Comparison of ENCODE assay signal across 11 mouse cellular contexts in genomic region chr19:3907876-3908660, GRCm38 (mm10). TPM values are rescaled to one million over a fixed set of nuclear protein-coding genes. Genes with fewer than 3 reads are reported as not detected.
DNase-seq lines count a peak whose midpoint lies in the region; ATAC-seq lines count a peak whose summit lies in the region.
"Had no signal": no experiment of that assay in that cellular context is flagged by ENCODE, and none has a peak within 500 bp of the region (broad histone marks: within the 10 kb centered on the region; RNA-seq: fewer than 3 reads in every experiment).

No protein-coding gene starts in this region.

- peaks cover 60% of the 10 kb centered on the region for H3K36me3 ChIP-seq in megakaryocyte, embryonic 14.5 days (replicated peaks; ENCODE audit: low read length)
- H3K36me3 ChIP-seq in limb, embryonic 11.5 days (ENCODE audit: control insufficient read depth, insufficient read depth, low read length), result peaks cover 10% of the 10 kb centered on the region; the same call in 1 of the 2 replicates
- peaks cover 23% of the 10 kb centered on the region for H3K36me3 ChIP-seq in stomach, embryonic 14.5 days (ENCODE audit: control insufficient read depth, insufficient read depth, low read length)

- no peak overlapping the region for H3K27ac ChIP-seq in limb, embryonic 11.5 days (replicated peaks; ENCODE audit: low read depth, low read length)
- no peak overlapping the region for H3K27ac ChIP-seq in stomach, embryonic 14.5 days (ENCODE audit: low read length)

- peak overlapping the region; percentile 96 for H3K4me3 ChIP-seq in megakaryocyte, embryonic 14.5 days (replicated peaks)
- H3K4me3 ChIP-seq in limb, embryonic 11.5 days (ENCODE audit: low read depth, low read length), result no peak overlapping the region
- H3K4me3 ChIP-seq in stomach, embryonic 14.5 days (ENCODE audit: low read depth, low read length), result 0 out of 2 replicates have a peak overlapping the region, but pooled peaks have one; percentile 55

- no peak for ATAC-seq in megakaryocyte, adult 5-6 weeks (ENCODE audit: poor library complexity, severe bottlenecking)
- ATAC-seq in limb, embryonic 11.5 days (ENCODE audit: insufficient number of reproducible peaks, low FRiP score, low TSS enrichment, low read depth), result no peak
- no peak for ATAC-seq in stomach, embryonic 14.5 days (ENCODE audit: insufficient number of reproducible peaks, insufficient read depth, low FRiP score, low read depth)

- H3K9me3 ChIP-seq in megakaryocyte, embryonic 14.5 days, result no peaks in the 10 kb centered on the region
- no peaks in the 10 kb centered on the region for H3K9me3 ChIP-seq in limb, embryonic 11.5 days (ENCODE audit: control insufficient read depth, low read length)
- no peaks in the 10 kb centered on the region for H3K9me3 ChIP-seq in stomach, embryonic 14.5 days (ENCODE audit: control insufficient read depth, low read depth, low read length)

- peaks cover 87% of the 10 kb centered on the region for H3K4me1 ChIP-seq in megakaryocyte, embryonic 14.5 days
- H3K4me1 ChIP-seq in limb, embryonic 11.5 days (ENCODE audit: control insufficient read depth, insufficient read depth, low read length), result peaks cover 32% of the 10 kb centered on the region
- peaks cover 27% of the 10 kb centered on the region for H3K4me1 ChIP-seq in stomach, embryonic 14.5 days (ENCODE audit: control insufficient read depth, insufficient read depth, low read length)

- peak overlapping the region; percentile 72; the same call in 1 of the 2 replicates for H3K4me2 ChIP-seq in limb, embryonic 11.5 days (ENCODE audit: low read depth, severe bottlenecking)
- H3K4me2 ChIP-seq in stomach, embryonic 14.5 days (replicated peaks; ENCODE audit: low read depth, low read length), result peak overlapping the region; percentile 78

- H3K27me3 ChIP-seq in megakaryocyte, embryonic 14.5 days (replicated peaks), result no peaks in the 10 kb centered on the region
- H3K27me3 ChIP-seq in limb, embryonic 11.5 days (ENCODE audit: control insufficient read depth, insufficient read depth, low read length), result no peaks in the 10 kb centered on the region
- H3K27me3 ChIP-seq in stomach, embryonic 14.5 days (ENCODE audit: control insufficient read depth, insufficient read depth, low read length), result no peaks in the 10 kb centered on the region

- no peak overlapping the region for H3K9ac ChIP-seq in limb, embryonic 11.5 days (ENCODE audit: low read length)
- no peak overlapping the region for H3K9ac ChIP-seq in stomach, embryonic 14.5 days (replicated peaks; ENCODE audit: low read depth, low read length)

- WGBS in limb, embryonic 11.5 days, result 84% methylated on average over 8 of the region's 8 CpGs
- 76% methylated on average over 8 of the region's 8 CpGs for WGBS in stomach, embryonic 14.5 days

- peak; percentile 97 for DNase-seq in heart, adult 11 months
- DNase-seq in heart, adult 9 months (ENCODE audit: low spot score in 2 of 2), result no peak
- DNase-seq in limb, embryonic 11.5 days (ENCODE audit: low spot score), result no peak
- DNase-seq in thymus, postnatal 25 days, result no peak
- no peak for DNase-seq in ovary, postnatal 14 days (ENCODE audit: low spot score)
- DNase-seq: cerebellum, adult 11-12 months; spleen, adult 18-20 months had no signal

RNA-seq across cellular contexts. Expression of gene Tcirg1, which starts 1.1 kb away (rescaled TPM):
- polyA plus RNA-seq in megakaryocyte, embryonic 14.5 days (2012; ENCODE audit: insufficient read depth, low replicate concordance), result 39.3 and 78.0 TPM in 2 replicates
- total RNA-seq in megakaryocyte, adult 5-6 weeks (2015), result 197 and 207 TPM in 2 replicates
- 315 and 316 TPM in 2 replicates for total RNA-seq in megakaryocyte, adult 5-6 weeks (2017)
- 27.3 and 28.8 TPM in 2 replicates for polyA plus RNA-seq in limb, embryonic 11.5 days (2014; fragmentation: Nextera tagmentation; extraction: Ambion mirVana)
- polyA plus RNA-seq in stomach, embryonic 14.5 days (2014; fragmentation: Nextera tagmentation; extraction: Ambion mirVana), result 28.4 and 30.9 TPM in 2 replicates

RNA-seq across cellular contexts. Expression of gene Ndufs8, which starts 4.5 kb away (rescaled TPM):
- polyA plus RNA-seq in megakaryocyte, embryonic 14.5 days (2012; ENCODE audit: insufficient read depth, low replicate concordance), result 38.8 and 142 TPM in 2 replicates
- 213 and 215 TPM in 2 replicates for total RNA-seq in megakaryocyte, adult 5-6 weeks (2015)
- 60.4 and 83.5 TPM in 2 replicates for total RNA-seq in megakaryocyte, adult 5-6 weeks (2017)
- 259 and 263 TPM in 2 replicates for polyA plus RNA-seq in limb, embryonic 11.5 days (2014; fragmentation: Nextera tagmentation; extraction: Ambion mirVana)
- 320 and 361 TPM in 2 replicates for polyA plus RNA-seq in stomach, embryonic 14.5 days (2014; fragmentation: Nextera tagmentation; extraction: Ambion mirVana)

RNA-seq across cellular contexts. Expression of gene Aldh3b1, which starts 21.5 kb away (rescaled TPM):
- 2.8 TPM in 1 of 2 replicates, not detected in the other for polyA plus RNA-seq in megakaryocyte, embryonic 14.5 days (2012; ENCODE audit: insufficient read depth, low replicate concordance)
- 47.3 and 48.1 TPM in 2 replicates for total RNA-seq in megakaryocyte, adult 5-6 weeks (2015)
- total RNA-seq in megakaryocyte, adult 5-6 weeks (2017), result 104 TPM in 2 replicates
- 0.47 and 0.67 TPM in 2 replicates for polyA plus RNA-seq in limb, embryonic 11.5 days (2014; fragmentation: Nextera tagmentation; extraction: Ambion mirVana)
- polyA plus RNA-seq in stomach, embryonic 14.5 days (2014; fragmentation: Nextera tagmentation; extraction: Ambion mirVana), result 1.2 and 2.4 TPM in 2 replicates

RNA-seq across cellular contexts. Expression of gene Unc93b1, which starts 26.9 kb away (rescaled TPM):
- polyA plus RNA-seq in megakaryocyte, embryonic 14.5 days (2012; ENCODE audit: insufficient read depth, low replicate concordance), result 30.5 and 188 TPM in 2 replicates
- 242 and 258 TPM in 2 replicates for total RNA-seq in megakaryocyte, adult 5-6 weeks (2015)
- 447 and 483 TPM in 2 replicates for total RNA-seq in megakaryocyte, adult 5-6 weeks (2017)
- 6.0 and 7.1 TPM in 2 replicates for polyA plus RNA-seq in limb, embryonic 11.5 days (2014; fragmentation: Nextera tagmentation; extraction: Ambion mirVana)
- 13.1 and 15.4 TPM in 2 replicates for polyA plus RNA-seq in stomach, embryonic 14.5 days (2014; fragmentation: Nextera tagmentation; extraction: Ambion mirVana)

RNA-seq across cellular contexts. Expression of gene Aldh3b3, which starts 50.4 kb away (rescaled TPM):
- 0.04 TPM in 1 of 2 replicates, not detected in the other for polyA plus RNA-seq in megakaryocyte, embryonic 14.5 days (2012; ENCODE audit: insufficient read depth, low replicate concordance)
- 1.4 and 2.7 TPM in 2 replicates for total RNA-seq in megakaryocyte, adult 5-6 weeks (2015)
- 2.4 TPM in 2 replicates for total RNA-seq in megakaryocyte, adult 5-6 weeks (2017)
- polyA plus RNA-seq in limb, embryonic 11.5 days (2014; fragmentation: Nextera tagmentation; extraction: Ambion mirVana), result not detected in 2 replicates
- 0.09 TPM in 1 of 2 replicates, not detected in the other for polyA plus RNA-seq in stomach, embryonic 14.5 days (2014; fragmentation: Nextera tagmentation; extraction: Ambion mirVana)
- polyA plus RNA-seq: C2C12 had no signal
